Mouse (Mus musculus): ENCODE results near the gene Thtpa.

GRCm38 (mm10) chr14:55089199-55089947 is 5.2 kb upstream of the Thtpa start:
- TF ChIP-seq CTCF (IDR thresholded peaks at IDR 0.05; ENCODE audit: control insufficient read depth, insufficient read depth, insufficient replicate concordance, low read depth, low read length) = no peak
- TF ChIP-seq POLR2A (IDR thresholded peaks at IDR 0.05; ENCODE audit: control insufficient read depth, low read depth, low read length) = peak; percentile 61; the same call in 1 of the 2 replicates

Data from testis, adult 2 months (tissue).